Mouse (Mus musculus) lung, postnatal 0 days (tissue): ENCODE data around the gene Slc22a23.

Source experiments
- CTCF ChIP-seq: IDR thresholded peaks from 2 replicates; pipeline ENCODE4 v1.5.1; 2016; ENCODE audit warnings: antibody characterized with exemption, mild to moderate bottlenecking
- EP300 ChIP-seq: IDR thresholded peaks from 2 replicates; pipeline ENCODE4 v1.6.1; 2016; ENCODE audit warnings: antibody characterized with exemption, mild to moderate bottlenecking, control low read depth

GRCm38 (mm10) chr13:34295787-34296435 is 49.1 kb downstream of the Slc22a23 start:
- TF ChIP-seq CTCF (no peak), EP300 (peak; percentile 86)
